Mouse (Mus musculus) thymus, postnatal 36 days (tissue): ENCODE results near the gene Smc1b.

Experiments used
- DNase-seq, 2 experiments: peaks; one replicate each; pipeline ENCODE4 v3.0.0; 2022; ENCODE audit warnings: mixed read lengths in 2 of 2

The Smc1b gene

GRCm38 (mm10) chr15:85016951-85017664 is 114.7 kb downstream of the Smc1b start, which contains the start of gene Upk3a:
TSS of gene Upk3a (plus strand) at chr15:85017141.
- peak; percentile 29 to 49 for DNase-seq

- DNase-seq = no peak
Observed at GRCm38 (mm10) chr15:85015771-85016170, 116.0 kb downstream of the Smc1b start.
